Mouse (Mus musculus) thymus, postnatal 14 days (tissue): ENCODE measurements around the gene Mylk.
A peak's percentile ranks its signal among the peaks of the same experiment; 100 is the strongest.
"Not testable (repeated sequence)": the region's sequence is repeated elsewhere in the genome, so short reads cannot be mapped to it uniquely, and the experiment has no call there.

ENCODE experiments used
- DNase-seq: peaks from one replicate; pipeline ENCODE4 v3.0.0; 2021

The Mylk gene

DNA sequence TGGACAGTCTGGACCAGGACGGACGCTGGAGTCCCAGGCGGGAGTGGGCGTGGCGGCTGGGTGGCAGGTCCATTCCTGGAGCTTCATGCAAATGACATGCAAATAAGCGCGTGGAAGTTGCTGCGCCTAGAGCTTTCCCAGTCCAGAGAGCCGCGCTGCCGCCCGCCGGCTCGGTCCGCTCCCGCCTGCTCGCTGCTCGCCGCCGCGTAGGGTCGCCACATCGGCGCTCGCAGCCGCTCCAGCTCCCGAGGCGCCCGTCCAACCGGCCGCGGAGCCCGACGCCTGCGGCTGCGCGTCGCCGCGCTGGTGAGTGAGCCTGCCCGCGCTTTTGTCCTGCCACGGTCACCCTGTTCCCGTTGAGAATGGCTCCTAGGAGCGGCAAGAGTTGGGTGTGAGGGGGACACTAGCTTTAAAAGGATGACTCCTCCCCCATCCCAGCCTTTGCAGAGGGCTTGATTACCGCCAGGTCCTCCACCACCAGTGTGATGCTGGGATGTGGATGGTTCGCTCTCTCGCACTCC, at the start of gene Mylk:
Mylk (plus strand) TSS at position 146 of the 521 bp plus-strand sequence.
- peak; percentile 9 for DNase-seq

DNA sequence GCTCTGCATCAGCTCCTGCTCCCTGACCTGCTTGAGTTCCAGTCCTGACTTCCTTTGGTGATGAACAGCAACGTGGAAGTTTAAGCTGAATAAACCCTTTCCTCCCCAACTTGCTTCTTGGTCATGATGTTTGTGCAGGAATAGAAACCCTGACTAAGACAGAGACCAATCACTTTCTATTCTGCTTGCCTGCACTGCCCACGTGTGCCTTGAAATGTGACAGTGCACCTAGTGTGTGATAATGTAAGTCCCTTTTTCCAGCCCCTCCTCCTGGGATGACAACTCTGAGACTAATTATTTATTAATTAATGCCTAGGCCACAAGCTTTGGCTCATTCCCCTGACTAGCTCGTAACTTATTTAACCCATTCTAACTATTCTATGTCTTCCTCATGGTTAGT, 46.3 kb upstream of the Mylk start:
- DNase-seq = not testable (repeated sequence)

DNA sequence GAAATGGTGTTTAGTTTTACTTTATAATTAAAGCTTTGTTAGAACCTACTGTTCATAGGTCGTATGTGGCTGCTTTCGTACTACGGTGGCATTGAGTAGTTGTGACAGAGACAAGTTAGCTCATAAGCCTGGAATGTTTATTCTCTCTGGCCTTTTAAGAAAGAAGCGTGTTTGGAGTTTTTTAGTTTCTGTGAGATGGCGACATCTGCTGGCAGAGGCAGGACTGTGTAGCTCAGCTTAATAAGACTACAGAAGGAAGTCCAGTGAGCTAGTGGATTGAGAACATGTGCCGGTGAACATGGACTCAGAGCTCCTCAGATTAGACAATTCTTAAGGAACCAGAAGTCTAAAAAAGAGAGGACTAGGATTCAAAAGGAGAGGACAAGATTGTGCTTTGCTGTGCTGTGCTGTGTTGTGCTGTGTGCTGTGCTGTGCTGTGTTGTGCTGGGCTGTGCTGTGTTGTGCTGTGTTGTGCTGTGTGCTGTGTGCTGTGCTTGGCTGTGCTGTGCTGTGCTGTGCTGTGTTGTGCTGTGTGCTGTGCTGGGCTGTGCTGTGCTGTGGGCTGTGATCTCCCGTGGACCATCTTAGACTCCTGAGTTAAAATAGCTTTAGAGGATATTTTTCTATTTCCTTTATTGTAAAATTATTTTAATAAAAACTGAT, 44.7 kb upstream of the Mylk start:
- DNase-seq = peak; percentile 49

- no peak for DNase-seq
Observed at GRCm38 (mm10) chr16:34700828-34701216, 44.2 kb upstream of the Mylk start.

DNA sequence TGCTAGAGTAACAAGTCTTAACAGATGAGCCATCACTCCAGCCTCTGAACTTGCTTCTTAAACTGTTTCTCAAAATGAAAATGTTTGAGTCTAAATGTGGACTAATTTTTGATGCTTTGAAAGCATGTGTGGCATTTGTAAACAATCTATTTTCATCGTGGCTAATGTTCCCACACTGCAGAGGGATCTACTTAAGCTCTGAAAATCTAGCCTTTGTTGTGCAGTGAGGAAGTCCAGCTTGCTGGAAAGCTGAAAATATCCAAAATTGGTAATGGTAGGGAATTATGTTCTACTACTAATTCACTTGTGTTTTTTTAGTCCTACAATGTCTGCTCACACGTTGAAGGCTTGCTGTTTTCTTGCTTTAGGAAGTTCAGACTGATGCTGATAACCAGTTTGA, 39.0 kb upstream of the Mylk start:
- no peak for DNase-seq

DNA sequence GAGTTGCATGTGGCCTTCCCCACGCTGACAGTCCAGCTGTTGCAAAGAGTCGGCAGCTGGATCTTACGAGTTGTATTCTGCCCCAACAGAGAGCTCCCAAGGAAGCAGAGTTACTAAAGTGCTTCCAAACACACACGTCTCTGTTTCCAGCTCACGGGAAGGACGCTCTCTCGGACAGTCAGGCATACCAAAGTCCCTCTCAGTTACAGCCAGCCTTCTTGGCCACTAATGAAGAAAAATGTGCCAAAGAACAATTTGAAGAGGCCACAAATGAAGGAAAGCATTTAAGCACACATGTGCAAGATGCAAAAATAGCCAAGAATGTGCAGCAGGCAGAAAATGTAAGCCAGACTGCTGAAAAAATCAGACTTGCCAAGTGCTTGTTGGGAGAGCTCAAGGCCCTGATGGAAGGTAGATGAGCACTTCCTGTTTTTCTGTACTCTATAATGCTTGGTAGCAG, 38.5 kb upstream of the Mylk start:
- DNase-seq = no peak

DNA sequence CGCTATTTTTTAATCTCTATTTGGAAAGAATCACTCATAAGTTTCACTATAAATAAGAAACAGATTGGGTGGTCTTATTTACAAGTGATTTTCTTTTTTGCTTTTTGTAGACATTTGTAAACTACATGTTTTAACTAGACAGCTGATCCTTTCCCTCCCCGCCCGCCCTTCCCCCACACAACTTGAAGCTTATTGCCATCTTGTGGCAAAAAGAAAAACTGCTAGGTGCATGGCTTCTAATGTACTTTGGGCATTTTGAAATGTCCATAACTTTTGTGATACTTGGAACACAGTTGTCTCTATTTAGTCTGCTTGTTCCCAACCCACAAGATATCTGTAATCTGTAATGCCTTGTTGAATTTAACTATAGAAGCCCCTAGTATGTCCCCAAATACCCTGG, 33.5 kb upstream of the Mylk start:
- no peak for DNase-seq

DNA sequence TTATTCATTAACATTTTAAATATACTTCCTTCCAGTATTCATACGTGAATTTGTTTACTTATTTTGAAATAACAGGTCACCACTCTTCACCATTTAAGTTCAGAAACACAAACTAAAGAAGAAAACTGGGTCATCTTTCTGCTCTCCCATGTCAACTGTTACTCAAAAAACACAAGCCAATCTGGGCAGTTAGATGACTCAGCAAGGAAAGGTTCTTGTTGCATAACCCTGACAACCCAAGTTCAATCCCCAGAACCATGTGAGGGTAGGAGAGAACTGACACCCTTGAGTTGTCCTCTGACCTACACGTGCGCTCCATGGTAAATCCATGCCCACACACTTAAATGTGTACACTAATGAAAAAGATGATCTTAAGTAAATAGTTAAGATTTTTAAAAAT, 19.9 kb upstream of the Mylk start:
- no peak for DNase-seq

GRCm38 (mm10) chr16:34728610-34729009, 16.4 kb upstream of the Mylk start:
- DNase-seq = not testable (repeated sequence)

DNA sequence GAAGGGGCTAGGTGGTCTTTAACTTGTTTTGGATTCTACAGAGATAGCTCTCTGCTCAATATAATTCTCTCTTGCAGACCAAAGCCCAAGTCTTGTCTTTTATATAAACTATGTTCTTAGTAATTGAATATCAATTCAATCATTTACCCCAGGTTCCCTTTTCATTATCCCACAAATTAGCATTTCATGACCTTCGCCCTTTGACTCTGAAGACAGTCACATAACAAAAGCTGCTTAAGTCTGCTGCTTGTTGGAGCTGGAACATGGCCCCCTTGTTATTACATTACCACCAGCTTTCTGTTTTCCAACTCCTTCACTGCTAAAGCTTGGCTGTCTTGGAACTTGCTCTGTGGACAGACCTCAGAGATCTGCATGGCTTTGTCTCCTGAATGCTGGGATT, 15.6 kb upstream of the Mylk start:
- no peak for DNase-seq

DNA sequence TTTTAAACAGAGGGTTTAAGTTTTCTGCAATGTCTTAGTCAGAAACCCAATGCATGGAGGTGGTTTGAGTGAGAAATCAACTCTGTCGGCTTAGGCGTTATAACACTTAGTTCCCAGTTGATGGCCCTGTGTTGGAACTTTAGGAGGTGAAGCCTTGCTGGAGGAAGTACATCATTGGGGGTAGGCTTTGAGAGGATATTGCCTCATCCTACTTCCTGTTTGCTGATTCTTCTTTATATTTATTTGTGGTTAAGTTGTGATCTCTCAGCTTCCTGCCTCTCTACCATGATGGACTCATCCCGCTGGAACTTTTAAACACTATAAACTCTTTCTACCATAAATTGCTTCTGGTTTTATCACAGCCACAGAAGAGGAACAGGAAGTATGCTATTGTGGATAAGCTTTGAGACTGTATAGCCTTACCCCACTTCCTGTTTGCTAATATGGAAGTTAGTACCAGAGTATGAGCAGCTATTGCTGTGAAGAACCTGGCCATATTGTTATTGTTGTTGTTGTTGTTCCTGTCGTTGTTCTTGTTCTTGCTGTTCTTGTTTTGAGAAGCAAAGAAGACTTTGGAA, 6.3 kb upstream of the Mylk start:
- DNase-seq = no peak

- no peak for DNase-seq
Observed at GRCm38 (mm10) chr16:34742930-34743329, 2.1 kb upstream of the Mylk start.

GRCm38 (mm10) chr16:34748081-34748720, 3.2 kb downstream of the Mylk start:
- no peak for DNase-seq

DNA sequence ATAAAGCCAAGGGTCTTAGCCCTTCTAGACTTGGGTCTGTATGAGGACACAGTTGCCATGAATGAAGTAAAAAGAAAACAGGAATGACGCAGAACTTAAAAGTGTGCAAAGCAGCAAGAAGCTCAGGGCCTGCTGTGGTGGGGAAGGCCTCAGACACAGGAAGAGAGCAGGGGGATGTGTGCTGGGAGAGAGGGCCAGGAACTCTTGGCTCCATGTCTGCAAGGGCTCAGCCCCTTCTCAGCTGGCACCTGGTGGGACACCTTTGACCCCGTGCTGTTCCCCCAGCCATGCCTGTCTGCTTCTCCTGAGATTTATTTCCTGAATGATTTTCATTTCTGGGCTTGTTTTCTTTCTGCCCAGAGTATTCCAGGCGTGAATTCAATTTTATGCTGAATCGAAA, 4.5 kb downstream of the Mylk start:
- no peak for DNase-seq

DNA sequence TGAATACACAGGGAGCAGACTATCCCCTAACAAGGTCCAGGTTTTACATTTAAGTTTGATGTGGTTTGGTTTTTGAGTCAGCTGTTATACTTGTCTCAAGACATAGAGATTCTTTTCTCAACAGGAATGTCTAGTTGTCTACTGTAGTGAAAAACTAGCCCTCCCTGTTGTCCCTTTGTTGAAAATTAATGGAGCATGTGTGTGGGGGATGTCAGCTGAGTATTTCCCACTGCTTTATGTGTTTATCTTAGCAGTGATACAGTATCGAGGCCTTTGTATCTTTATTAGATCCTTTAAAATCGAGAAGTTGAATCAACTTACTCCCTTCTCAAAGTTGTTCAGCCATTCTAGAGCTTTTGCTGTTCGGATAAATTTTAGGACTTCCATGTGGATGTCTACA, 7.0 kb downstream of the Mylk start:
- DNase-seq = no peak

GRCm38 (mm10) chr16:34752977-34753376, 8.0 kb downstream of the Mylk start:
- DNase-seq = no peak

DNA sequence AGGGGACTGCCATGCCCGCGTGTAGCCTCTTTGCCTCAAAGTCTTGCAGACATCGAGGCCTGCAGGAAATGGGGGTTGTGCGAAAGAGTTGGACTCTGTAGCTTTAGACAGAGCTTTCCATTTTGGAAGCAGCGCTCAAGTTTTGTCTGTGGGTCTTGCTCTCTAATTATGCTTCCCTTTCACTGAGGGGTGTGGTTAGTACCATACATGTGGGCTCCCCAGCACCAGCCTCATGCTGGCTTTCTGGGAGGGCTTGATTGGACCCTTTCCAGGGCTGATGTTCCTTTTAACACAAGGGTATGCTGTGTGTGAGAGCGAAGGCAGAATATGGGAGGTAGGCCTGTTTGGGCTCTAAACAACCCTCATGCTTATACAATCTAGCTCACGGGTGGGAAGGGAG, 12.0 kb downstream of the Mylk start:
- DNase-seq = no peak

DNA sequence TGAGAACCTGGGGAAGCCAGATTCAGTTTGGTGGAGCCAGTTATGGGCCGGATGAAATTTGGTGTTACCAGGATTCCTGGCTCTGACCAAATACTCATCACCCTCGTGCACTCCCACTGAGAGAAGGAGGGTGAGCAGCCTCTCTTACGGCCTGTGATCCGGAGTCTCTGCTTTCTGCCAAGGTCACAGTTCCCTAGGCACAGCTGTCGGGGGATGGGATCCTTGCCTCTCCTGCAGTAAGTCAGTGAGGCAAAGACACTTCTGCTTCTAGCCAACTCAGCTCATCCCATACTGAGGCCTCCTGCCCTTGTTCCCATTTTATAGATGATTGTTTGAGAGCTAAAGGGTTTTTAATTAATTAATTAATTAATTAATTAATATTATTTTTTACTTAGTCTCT, 13.2 kb downstream of the Mylk start:
- no peak for DNase-seq

DNA sequence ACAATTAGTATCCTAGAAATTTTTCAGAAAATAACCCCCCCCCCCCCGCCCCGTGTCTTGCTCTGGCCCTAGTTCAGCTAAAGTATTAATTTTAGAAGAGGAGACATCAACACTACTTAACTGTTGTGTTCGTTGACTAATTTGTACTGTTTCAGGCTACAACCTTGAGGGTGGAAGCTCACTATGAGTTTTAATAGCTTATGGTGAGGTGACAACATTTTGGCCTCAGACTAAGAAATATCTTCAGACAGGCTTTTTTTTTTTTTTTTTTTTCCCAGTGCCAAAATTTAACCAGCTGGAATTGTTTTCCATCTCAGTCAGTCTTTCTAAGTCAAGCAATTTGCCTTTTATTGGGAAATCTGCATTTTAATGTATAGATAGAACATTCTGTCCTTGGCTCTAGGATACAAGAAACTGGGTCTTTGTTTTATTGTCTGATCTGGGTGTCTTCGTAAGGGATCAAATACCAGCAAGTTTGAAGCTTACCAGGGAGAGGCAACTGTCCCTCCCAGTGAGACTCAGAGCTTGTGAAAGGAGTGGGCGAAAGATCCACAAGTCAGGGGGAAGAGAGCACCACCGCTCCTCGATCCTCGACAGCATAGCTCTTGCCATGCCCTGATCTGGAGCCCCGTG, 19.1 kb downstream of the Mylk start:
- no peak for DNase-seq

GRCm38 (mm10) chr16:34765666-34766065, 20.7 kb downstream of the Mylk start:
- DNase-seq = no peak

- DNase-seq = no peak
Observed at GRCm38 (mm10) chr16:34766193-34766592, 21.2 kb downstream of the Mylk start.

- no peak for DNase-seq
Observed at GRCm38 (mm10) chr16:34767443-34767842, 22.4 kb downstream of the Mylk start.

DNA sequence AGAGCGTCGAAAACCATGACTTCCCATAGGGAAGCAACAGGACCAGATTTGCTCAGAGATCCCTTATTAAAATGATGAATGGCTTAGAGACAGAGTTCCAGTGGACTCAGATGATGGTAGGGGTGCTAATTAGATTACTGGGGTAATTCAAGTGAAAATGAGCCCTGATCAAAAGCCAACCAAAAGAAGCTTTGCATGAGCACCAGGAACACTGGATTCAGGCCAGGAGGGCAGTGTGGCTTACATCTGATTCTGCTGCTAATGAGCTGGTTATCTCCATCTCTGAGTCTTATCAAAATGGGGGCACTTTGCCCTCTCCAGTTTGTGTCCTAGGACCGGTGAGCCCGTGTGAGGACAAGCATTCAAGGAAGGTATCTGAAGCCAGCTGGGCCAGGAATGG, 23.4 kb downstream of the Mylk start:
- no peak for DNase-seq

DNA sequence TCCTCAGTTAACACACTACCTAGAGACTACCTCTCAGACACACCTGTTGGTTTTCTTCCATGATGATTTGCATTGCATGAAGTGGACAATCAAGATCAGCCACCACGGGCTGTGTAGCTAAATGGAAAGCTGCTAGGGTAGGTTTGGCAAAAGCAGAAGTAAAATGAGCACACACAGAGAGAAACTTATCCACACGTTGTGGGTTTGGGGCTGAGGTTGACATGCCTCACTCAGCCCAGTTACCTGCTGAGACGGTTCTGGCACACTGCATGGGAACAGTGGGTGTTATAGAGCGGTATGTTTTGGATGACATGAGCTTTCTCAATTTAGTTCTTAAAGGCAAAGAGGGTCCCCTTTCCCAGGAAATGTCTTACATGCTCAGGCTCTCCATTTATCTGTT, 25.1 kb downstream of the Mylk start:
- no peak for DNase-seq
